Mouse (Mus musculus): ENCODE data around the gene Ppp4r1. TPM values are rescaled to one million over a fixed set of nuclear protein-coding genes. Genes with fewer than 3 reads are reported as not detected.

Gene Ppp4r1
- polyA plus RNA-seq, 1 experiment, result 72.1 TPM

- TF ChIP-seq POLR2A (IDR thresholded peaks at IDR 0.05; ENCODE audit: extremely low read depth, insufficient read depth, low read length) (no peak), CTCF (IDR thresholded peaks at IDR 0.05; ENCODE audit: extremely low read depth, insufficient read depth, low read length) (no peak)
- Histone ChIP-seq H3K4me1 (ENCODE audit: control insufficient read depth, insufficient read depth, low read length) (no peaks in the 10 kb centered on the region), H3K4me3 (ENCODE audit: insufficient read depth, low read length) (no peak overlapping the region), H3K27ac (ENCODE audit: insufficient read depth, low read length) (no peak overlapping the region)
Observed at GRCm38 (mm10) chr17:65889476-65889875, 107.1 kb downstream of the Ppp4r1 start.

Other genes with a start within 250 kb of the Ppp4r1 start
- gene Tmem232, start 241.8 kb upstream of the Ppp4r1 start, polyA plus RNA-seq (2012; rRNA removed), result 2.2 and 2.5 TPM in 2 replicates
- 84.1 and 87.5 TPM in 2 replicates for gene Vapa, start 169.0 kb upstream of the Ppp4r1 start, polyA plus RNA-seq (2012; rRNA removed)
- gene Txndc2, start 140.4 kb upstream of the Ppp4r1 start, polyA plus RNA-seq (2012; rRNA removed), result 0.15 TPM in 1 of 2 replicates, not detected in the other
- 78.3 and 84.6 TPM in 2 replicates for gene Rab31, start 9.8 kb upstream of the Ppp4r1 start, polyA plus RNA-seq (2012; rRNA removed)
- 47.3 and 48.1 TPM in 2 replicates for gene Ralbp1, start 103.2 kb downstream of the Ppp4r1 start, polyA plus RNA-seq (2012; rRNA removed)
- 19.3 and 20.7 TPM in 2 replicates for gene Twsg1, start 168.7 kb downstream of the Ppp4r1 start, polyA plus RNA-seq (2012; rRNA removed)